Mouse (Mus musculus) brain, embryonic 14.5 days (tissue): Measurements from ENCODE around the gene Bsdc1. TPM values are rescaled to one million over a fixed set of nuclear protein-coding genes. Genes with fewer than 3 reads are reported as not detected.

Experiments
- DNase-seq: peaks from one replicate; pipeline ENCODE4 v3.0.0-alpha.2; 2011; ENCODE audit warnings: low read depth
- CTCF ChIP-seq: fragments of 200-500 bp; IDR thresholded peaks from 2 replicates; pipeline ENCODE4 v1.5.1; 2012; ENCODE audit warnings: inconsistent platforms, mild to moderate bottlenecking, moderate library complexity, borderline replicate concordance; ENCODE audit not compliant: insufficient read depth, insufficient read length; ENCODE audit errors: extremely low read depth
- POLR2A ChIP-seq: fragments of 200-500 bp; IDR thresholded peaks from 2 replicates; pipeline ENCODE4 v1.6.1; 2012; ENCODE audit warnings: mild to moderate bottlenecking, inconsistent platforms, borderline replicate concordance; ENCODE audit not compliant: poor library complexity, insufficient read depth, insufficient read length, severe bottlenecking; ENCODE audit errors: extremely low read depth
- polyA plus RNA-seq: library from polyadenylated mRNA; depleted of rRNA; stranded (reverse); fragments of >200 nt; gene quantifications from 2 replicates; pipeline ENCODE4 v1.2.3, GENCODE M21; 2012

Bsdc1 gene
- polyA plus RNA-seq, 1 experiment = 29.2 TPM

GRCm38 (mm10) chr4:129459726-129460125 lies 1.7 kb upstream of the Bsdc1 start:
- DNase-seq = no peak
- no peak for TF ChIP-seq POLR2A
- TF ChIP-seq CTCF = no peak

- TF ChIP-seq POLR2A = no peak
- no peak for TF ChIP-seq CTCF
- no peak for DNase-seq
These were observed 576 bp upstream of the Bsdc1 start for GRCm38 (mm10) chr4:129460827-129461182.

GRCm38 (mm10) chr4:129462118-129462517 lies 737 bp downstream of the Bsdc1 start:
- TF ChIP-seq POLR2A (no peak), CTCF (no peak)
- peak; percentile 5 for DNase-seq

- TF ChIP-seq CTCF = no peak
- TF ChIP-seq POLR2A = no peak
- DNase-seq = no peak
These were observed 2.0 kb downstream of the Bsdc1 start for GRCm38 (mm10) chr4:129463097-129464059.

- no peak for DNase-seq
- TF ChIP-seq CTCF (no peak), POLR2A (no peak)
These were observed 3.0 kb downstream of the Bsdc1 start for GRCm38 (mm10) chr4:129464286-129464815.

GRCm38 (mm10) chr4:129476047-129476446 lies 14.7 kb downstream of the Bsdc1 start:
- TF ChIP-seq CTCF = no peak
- TF ChIP-seq POLR2A = no peak

GRCm38 (mm10) chr4:129479863-129480262 lies 18.5 kb downstream of the Bsdc1 start:
- DNase-seq = no peak
- no peak for TF ChIP-seq POLR2A
- TF ChIP-seq CTCF = no peak

More at GRCm38 (mm10) chr4:129476047-129476446, 14.7 kb downstream of the Bsdc1 start:
- no peak for DNase-seq

GRCm38 (mm10) chr4:129481090-129481489 lies 19.7 kb downstream of the Bsdc1 start:
- no peak for DNase-seq
- TF ChIP-seq CTCF (no peak), POLR2A (no peak)

- TF ChIP-seq POLR2A (no peak), CTCF (no peak)
- peak; percentile 63 for DNase-seq
These were observed 29.8 kb downstream of the Bsdc1 start, which contains the start of the genes Tssk3 and Fam229a for GRCm38 (mm10) chr4:129490972-129491880. Tssk3 (minus strand) TSS chr4:129491022. Fam229a (plus strand) TSS chr4:129491190.

- no peak for TF ChIP-seq POLR2A
- TF ChIP-seq CTCF = no peak
- DNase-seq = no peak
These were observed 33.3 kb downstream of the Bsdc1 start for GRCm38 (mm10) chr4:129494681-129495080.
